Mouse (Mus musculus) embryonic facial prominence, embryonic 14.5 days (tissue): ENCODE measurements around the gene Rgn. TPM values are rescaled to one million over a fixed set of nuclear protein-coding genes. Genes with fewer than 3 reads are reported as not detected.

Experiments used
- ATAC-seq: fragments of 200-750 bp; cut with Nextera tagmentation; 2 replicates; pipeline ENCODE4 v1.8.0; 2017; ENCODE audit warnings: low read depth, moderate number of reproducible peaks, moderate TSS enrichment
- DNase-seq: peaks from one replicate; pipeline ENCODE4 v3.0.0-alpha.2; 2015; ENCODE audit warnings: low spot score
- H3K27ac ChIP-seq: fragments of 300-500 bp; sonication (generic); replicated peaks from 2 replicates; pipeline ENCODE4 v1.5.1; 2014; ENCODE audit warnings: low read depth, mild to moderate bottlenecking, low read length, moderate library complexity
- H3K27me3 ChIP-seq: fragments of 300-500 bp; sonication (generic); replicated peaks from 2 replicates; pipeline ENCODE4 v1.6.1; 2014; ENCODE audit warnings: low read length; ENCODE audit not compliant: control insufficient read depth, insufficient read depth
- H3K36me3 ChIP-seq: fragments of 300-500 bp; sonication (generic); 2 replicates; pipeline ENCODE4 v1.6.1; 2014; ENCODE audit warnings: low read length, mixed read lengths; ENCODE audit not compliant: control insufficient read depth, insufficient read depth
- H3K4me1 ChIP-seq: fragments of 300-500 bp; sonication (generic); 2 replicates; pipeline ENCODE4 v1.6.1; 2014; ENCODE audit warnings: antibody characterized with exemption, low read length; ENCODE audit not compliant: control insufficient read depth, insufficient read depth
- H3K4me2 ChIP-seq: fragments of 300-500 bp; sonication (generic); 2 replicates; pipeline ENCODE4 v1.6.1; 2014; ENCODE audit warnings: low read depth, mild to moderate bottlenecking, low read length, moderate library complexity, mixed read lengths
- H3K4me3 ChIP-seq: fragments of 300-500 bp; sonication (generic); 2 replicates; pipeline ENCODE4 v1.5.1; 2014; ENCODE audit warnings: low read depth, mild to moderate bottlenecking, low read length
- H3K9ac ChIP-seq: fragments of 300-500 bp; sonication (generic); 2 replicates; pipeline ENCODE4 v1.6.1; 2014; ENCODE audit warnings: low read depth, mild to moderate bottlenecking, low read length, moderate library complexity, mixed read lengths
- H3K9me3 ChIP-seq: fragments of 300-500 bp; sonication (generic); 2 replicates; pipeline ENCODE4 v1.6.1; 2016; ENCODE audit warnings: low read length; ENCODE audit not compliant: control insufficient read depth
- WGBS: fragments of 180-500 bp; shearing (Covaris S2); extraction: QIAGEN DNeasy Blood & Tissue Kit; methylation state at CpG from one replicate; pipeline ENCODE4 v1.1.7; 2014; 5-methylcytosine and 5-hydroxymethylcytosine counted together
- polyA plus RNA-seq: library from polyadenylated mRNA; unstranded; fragments of >200 nt; fragmentation: Nextera tagmentation; extraction: Ambion mirVana; gene quantifications from 2 replicates; pipeline ENCODE4 v1.2.1, GENCODE M21; 2014

The Rgn gene
- polyA plus RNA-seq, 1 experiment from 2014 or later, result 0.38 TPM

GRCm38 (mm10) chrX:20552199-20552598, 2.6 kb downstream of the Rgn start:
- ATAC-seq, result no peak

GRCm38 (mm10) chrX:20561846-20562245, 12.3 kb downstream of the Rgn start:
- Histone ChIP-seq H3K36me3 (no peaks in the 10 kb centered on the region), H3K4me1 (no peaks in the 10 kb centered on the region), H3K27me3 (no peaks in the 10 kb centered on the region), H3K27ac (no peak overlapping the region), H3K9me3 (no peaks in the 10 kb centered on the region), H3K4me2 (no peak overlapping the region), H3K4me3 (no peak overlapping the region), H3K9ac (no peak overlapping the region)
- ATAC-seq (no peak), DNase-seq (no peak)
- WGBS, result 25% methylated on average over 1 of the region's 1 CpGs

More at GRCm38 (mm10) chrX:20552199-20552598, 2.6 kb downstream of the Rgn start:
- Histone ChIP-seq H3K27ac (no peak overlapping the region), H3K4me2 (no peak overlapping the region), H3K9me3 (no peaks in the 10 kb centered on the region), H3K4me3 (no peak overlapping the region), H3K4me1 (no peaks in the 10 kb centered on the region), H3K9ac (no peak overlapping the region), H3K36me3 (no peaks in the 10 kb centered on the region), H3K27me3 (no peaks in the 10 kb centered on the region)
- 80% methylated on average over 2 of the region's 2 CpGs for WGBS
- DNase-seq, result no peak

DNA sequence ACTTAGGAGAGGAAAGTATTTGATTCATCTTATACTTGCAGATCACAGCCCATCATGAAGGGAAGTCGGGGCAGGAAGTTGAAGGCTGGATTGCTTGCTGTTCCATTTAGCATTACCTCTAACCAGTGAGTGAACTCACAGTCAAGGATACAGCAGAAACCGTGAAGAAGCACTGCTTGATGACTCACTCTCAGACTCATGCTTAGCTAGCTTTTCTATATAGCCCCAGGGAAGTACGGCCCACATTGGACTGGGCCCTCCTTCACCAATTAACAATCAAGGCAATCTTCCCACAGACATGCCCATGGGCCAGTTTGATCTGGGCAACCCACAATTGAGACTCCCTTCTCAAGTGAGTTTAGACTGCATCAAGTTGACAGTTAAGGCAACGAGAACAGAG, 14.4 kb downstream of the Rgn start:
- H3K4me2 ChIP-seq, result no peak overlapping the region
- H3K4me3 ChIP-seq, result no peak overlapping the region
- H3K27me3 ChIP-seq, result no peaks in the 10 kb centered on the region
- H3K9me3 ChIP-seq, result no peaks in the 10 kb centered on the region
- H3K9ac ChIP-seq, result no peak overlapping the region
- H3K4me1 ChIP-seq, result no peaks in the 10 kb centered on the region
- DNase-seq (no peak), ATAC-seq (no peak)
- H3K27ac ChIP-seq, result no peak overlapping the region
- no peaks in the 10 kb centered on the region for H3K36me3 ChIP-seq
- whole genome bisulfite sequencing, result 69% methylated on average over 4 of the region's 4 CpGs

DNA sequence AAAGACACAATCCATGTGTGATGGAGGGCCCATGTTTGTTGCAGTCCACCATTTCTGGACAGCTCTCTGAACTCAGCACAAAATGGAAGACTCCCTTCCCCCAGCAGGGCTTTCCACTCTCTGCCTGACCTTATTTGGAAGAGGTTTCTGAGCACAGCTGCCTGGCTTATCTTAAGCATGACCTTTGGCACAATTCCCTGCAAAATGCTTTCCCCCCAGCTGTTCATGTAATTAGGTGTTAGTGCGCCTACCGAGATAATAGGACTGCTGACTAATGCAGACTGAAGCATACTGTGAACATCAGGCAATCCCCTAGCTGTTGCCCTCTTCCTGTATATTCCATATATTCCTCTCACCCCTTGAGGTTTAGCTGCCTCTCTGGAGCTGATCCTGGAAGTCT, 21.4 kb downstream of the Rgn start:
- no peak overlapping the region for H3K4me2 ChIP-seq
- no peak for ATAC-seq
- no peaks in the 10 kb centered on the region for H3K36me3 ChIP-seq
- no peaks in the 10 kb centered on the region for H3K9me3 ChIP-seq
- peak; percentile 43 for DNase-seq
- H3K4me1 ChIP-seq, result no peaks in the 10 kb centered on the region
- H3K9ac ChIP-seq, result no peak overlapping the region
- H3K27me3 ChIP-seq, result no peaks in the 10 kb centered on the region
- no peak overlapping the region for H3K4me3 ChIP-seq
- no peak overlapping the region for H3K27ac ChIP-seq
- WGBS, result 37% methylated on average over 2 of the region's 2 CpGs

DNA sequence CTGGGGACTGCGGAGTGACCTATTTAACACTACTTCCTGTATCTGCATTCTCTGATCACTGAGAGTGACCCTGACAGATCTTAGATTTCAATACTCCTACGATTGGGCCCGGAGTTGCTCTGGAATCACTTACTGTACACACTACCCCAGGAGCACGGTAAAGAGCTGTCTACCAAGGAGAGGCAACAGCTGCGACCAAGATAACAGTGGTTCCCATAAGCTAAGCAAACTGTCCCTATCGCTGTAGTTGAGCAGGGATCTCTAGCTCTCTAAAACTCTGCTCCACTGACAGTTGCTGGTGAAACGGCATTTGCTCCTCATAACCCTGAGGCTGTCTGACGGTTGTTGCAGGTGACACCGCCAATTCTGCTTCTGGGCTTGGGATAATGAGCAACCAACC, 23.1 kb downstream of the Rgn start:
- ATAC-seq, result no peak
- Histone ChIP-seq H3K27me3 (no peaks in the 10 kb centered on the region), H3K27ac (no peak overlapping the region), H3K4me1 (no peaks in the 10 kb centered on the region), H3K36me3 (no peaks in the 10 kb centered on the region), H3K9ac (no peak overlapping the region), H3K9me3 (no peaks in the 10 kb centered on the region), H3K4me3 (no peak overlapping the region), H3K4me2 (no peak overlapping the region)
- DNase-seq, result no peak
- WGBS, result 67% methylated on average over 9 of the region's 9 CpGs

DNA sequence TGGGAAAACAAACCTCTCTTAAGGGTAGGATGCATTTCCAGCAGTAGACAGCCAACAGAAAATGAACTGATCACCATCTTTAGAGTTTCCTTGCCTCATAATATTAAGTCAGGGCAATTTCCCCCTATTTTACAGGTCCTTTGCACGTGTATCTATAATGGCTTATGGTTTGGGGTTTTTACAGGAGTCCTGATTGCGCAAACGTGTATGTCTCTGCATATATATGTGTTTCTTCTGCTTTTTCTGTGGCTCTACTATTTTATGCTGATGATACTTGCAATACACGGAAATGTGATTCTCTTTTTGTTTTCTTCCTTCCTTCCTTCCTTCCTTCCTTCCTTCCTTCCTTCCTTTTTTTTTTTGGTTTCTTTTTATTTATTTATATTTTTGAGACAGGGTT, 24.3 kb downstream of the Rgn start:
- WGBS, result 89% methylated on average over 4 of the region's 4 CpGs
- ATAC-seq (no peak), DNase-seq (no peak)
- Histone ChIP-seq H3K9ac (no peak overlapping the region), H3K4me3 (no peak overlapping the region), H3K36me3 (no peaks in the 10 kb centered on the region), H3K4me1 (no peaks in the 10 kb centered on the region), H3K9me3 (no peaks in the 10 kb centered on the region), H3K27me3 (no peaks in the 10 kb centered on the region), H3K4me2 (no peak overlapping the region), H3K27ac (no peak overlapping the region)

DNA sequence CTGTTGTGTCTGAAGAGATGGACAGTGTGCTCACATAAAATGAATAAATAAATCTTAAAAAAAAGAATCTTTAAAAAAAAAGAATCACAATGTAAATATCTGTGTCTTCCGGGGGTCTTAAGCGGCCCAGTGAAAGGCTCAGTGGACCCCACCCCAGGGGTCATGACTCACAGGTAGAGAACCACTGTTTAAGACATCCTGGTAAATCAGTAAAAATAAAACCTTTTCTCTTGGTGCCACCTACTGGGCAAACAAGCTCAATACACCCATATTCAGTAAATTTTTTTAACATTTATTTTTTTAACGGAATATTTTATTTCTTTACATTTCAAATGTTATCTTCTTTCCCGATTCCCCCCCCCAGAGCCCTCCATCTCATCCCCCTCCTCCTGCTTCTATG, 38.4 kb downstream of the Rgn start:
- no peaks in the 10 kb centered on the region for H3K9me3 ChIP-seq
- no peak overlapping the region for H3K4me3 ChIP-seq
- H3K27ac ChIP-seq, result no peak overlapping the region
- H3K4me1 ChIP-seq, result no peaks in the 10 kb centered on the region
- no peak overlapping the region for H3K9ac ChIP-seq
- no peaks in the 10 kb centered on the region for H3K36me3 ChIP-seq
- H3K27me3 ChIP-seq, result no peaks in the 10 kb centered on the region
- no peak for ATAC-seq
- 13% methylated on average over 4 of the region's 4 CpGs for WGBS
- no peak for DNase-seq
- no peak overlapping the region for H3K4me2 ChIP-seq

DNA sequence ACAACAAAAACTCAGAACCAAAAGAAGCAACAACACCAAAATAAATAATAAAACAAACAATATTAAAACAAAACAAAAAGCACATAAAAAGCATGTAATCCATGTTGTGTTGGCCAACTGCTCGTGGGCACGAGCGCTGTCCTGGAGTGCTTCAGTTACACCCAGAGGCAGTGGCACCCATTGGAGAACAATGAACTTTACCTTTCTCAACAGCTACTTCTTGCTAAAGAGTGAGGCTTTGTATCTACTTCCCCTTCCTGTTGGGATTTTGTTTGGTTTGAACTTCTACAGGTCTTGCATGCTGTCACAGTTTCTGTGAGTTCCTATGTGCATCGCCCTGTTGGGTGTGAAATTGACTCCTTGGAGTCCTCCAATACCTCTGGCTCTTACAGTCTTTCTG, 58.9 kb downstream of the Rgn start:
- H3K27ac ChIP-seq, result no peak overlapping the region
- H3K36me3 ChIP-seq, result no peaks in the 10 kb centered on the region
- no peak overlapping the region for H3K4me2 ChIP-seq
- no peak for DNase-seq
- no peaks in the 10 kb centered on the region for H3K9me3 ChIP-seq
- no peaks in the 10 kb centered on the region for H3K4me1 ChIP-seq
- no peak for ATAC-seq
- H3K4me3 ChIP-seq, result no peak overlapping the region
- 75% methylated on average over 4 of the region's 4 CpGs for WGBS
- no peak overlapping the region for H3K9ac ChIP-seq
- H3K27me3 ChIP-seq, result no peaks in the 10 kb centered on the region
